Mouse (Mus musculus) liver, embryonic 14.5 days (tissue): Measurements from ENCODE around the gene Cds2.

ENCODE experiments used
- CTCF ChIP-seq: IDR thresholded peaks from 2 replicates; pipeline ENCODE4 v1.5.1; 2016; ENCODE audit warnings: antibody characterized with exemption, low read depth, control low read depth
- EP300 ChIP-seq: IDR thresholded peaks from 2 replicates; pipeline ENCODE4 v1.6.1; 2016; ENCODE audit warnings: antibody characterized with exemption, low read depth

DNA sequence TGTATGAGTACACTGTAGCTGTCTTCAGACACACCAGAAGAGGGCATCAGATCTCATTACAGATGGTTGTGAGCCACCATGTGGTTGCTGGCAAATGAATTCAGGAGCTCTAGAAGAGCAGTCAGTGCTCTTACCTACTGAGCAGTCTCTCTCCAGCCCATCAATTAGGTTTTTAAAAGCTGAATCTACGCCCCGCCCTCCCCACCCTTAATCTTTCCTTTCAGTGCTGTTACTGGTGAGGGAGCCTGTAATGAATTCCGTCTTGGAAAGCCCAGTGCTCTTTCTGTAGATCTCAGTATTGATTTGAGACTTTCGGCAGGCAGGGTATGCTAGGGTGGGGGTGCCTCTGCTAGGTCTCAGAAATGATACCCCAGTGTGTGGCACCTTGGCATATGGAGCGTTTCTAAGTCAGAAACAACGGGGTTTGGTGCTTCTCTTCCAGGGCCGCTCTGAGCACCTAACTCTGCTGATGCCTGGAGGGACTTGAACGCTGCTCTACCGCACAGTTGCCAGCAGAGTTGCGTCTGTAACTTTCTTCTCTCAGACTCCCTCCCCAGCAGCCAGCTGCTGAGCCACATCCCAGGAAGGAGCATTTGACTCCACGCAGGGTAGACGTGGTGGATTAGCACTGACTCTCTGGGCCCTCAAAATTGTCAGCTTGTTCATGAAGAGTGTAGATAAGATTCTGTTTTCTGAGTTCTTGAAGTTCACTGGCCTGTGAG lies 19.7 kb downstream of the Cds2 start:
- TF ChIP-seq CTCF = no peak
- no peak for TF ChIP-seq EP300
